Mouse (Mus musculus) testis, adult 2 months (tissue): ENCODE data around the gene Entpd1.

Source experiments
- CTCF ChIP-seq: fragments of 200-500 bp; IDR thresholded peaks from 2 replicates; pipeline ENCODE4 v1.5.1; 2012; ENCODE audit warnings: low read depth, mild to moderate bottlenecking, inconsistent platforms, low read length, moderate library complexity; ENCODE audit not compliant: control insufficient read depth, insufficient read depth, insufficient replicate concordance
- POLR2A ChIP-seq: fragments of 200-500 bp; IDR thresholded peaks from 2 replicates; pipeline ENCODE4 v1.6.1; 2012; ENCODE audit warnings: low read depth, mild to moderate bottlenecking, inconsistent platforms, low read length, moderate library complexity; ENCODE audit not compliant: control insufficient read depth

GRCm38 (mm10) chr19:40570726-40571125 is 41.4 kb upstream of the Entpd1 start:
- TF ChIP-seq POLR2A: no peak
- TF ChIP-seq CTCF: no peak
